Mouse (Mus musculus) forebrain, embryonic 14.5 days (tissue): ENCODE data around the gene Cracr2b. TPM values are rescaled to one million over a fixed set of nuclear protein-coding genes. Genes with fewer than 3 reads are reported as not detected.
A peak's percentile ranks its signal among the peaks of the same experiment; 100 is the strongest.

Experiments used
- ATAC-seq: fragments of 200-750 bp; cut with Nextera tagmentation; 2 replicates; pipeline ENCODE4 v1.8.0; 2017; ENCODE audit warnings: mild to moderate bottlenecking, moderate library complexity
- DNase-seq: peaks from one replicate; pipeline ENCODE4 v3.0.0-alpha.2; 2015; ENCODE audit warnings: low spot score
- H3K27ac ChIP-seq: fragments of 300-500 bp; sonication (generic); 2 replicates; pipeline ENCODE4 v1.5.1; 2014; ENCODE audit warnings: low read depth, mild to moderate bottlenecking, control low read depth, low read length, moderate library complexity
- H3K27me3 ChIP-seq: fragments of 300-500 bp; sonication (generic); replicated peaks from 2 replicates; pipeline ENCODE4 v1.6.1; 2014; ENCODE audit warnings: low read length, control low read depth, mixed read lengths; ENCODE audit not compliant: control insufficient read depth, insufficient read depth
- H3K36me3 ChIP-seq: fragments of 300-500 bp; sonication (generic); 2 replicates; pipeline ENCODE4 v1.6.1; 2014; ENCODE audit warnings: low read length, control low read depth; ENCODE audit not compliant: control insufficient read depth, insufficient read depth
- H3K4me1 ChIP-seq: fragments of 300-500 bp; sonication (generic); 2 replicates; pipeline ENCODE4 v1.6.1; 2014; ENCODE audit warnings: antibody characterized with exemption, low read length, control low read depth; ENCODE audit not compliant: control insufficient read depth, insufficient read depth
- H3K4me2 ChIP-seq: fragments of 300-500 bp; sonication (generic); 2 replicates; pipeline ENCODE4 v1.6.1; 2014; ENCODE audit warnings: mild to moderate bottlenecking, control low read depth, low read length
- H3K4me3 ChIP-seq: fragments of 300-500 bp; sonication (generic); 2 replicates; pipeline ENCODE4 v1.5.1; 2014; ENCODE audit warnings: low read depth, low read length, control low read depth
- H3K9ac ChIP-seq: fragments of 300-500 bp; sonication (generic); 2 replicates; pipeline ENCODE4 v1.6.1; 2014; ENCODE audit warnings: mild to moderate bottlenecking, low read length, control low read depth, moderate library complexity
- H3K9me3 ChIP-seq: fragments of 300-500 bp; sonication (generic); replicated peaks from 2 replicates; pipeline ENCODE4 v1.6.1; 2016; ENCODE audit warnings: low read length, control low read depth, mixed read lengths; ENCODE audit not compliant: control insufficient read depth
- WGBS: fragments of 180-500 bp; shearing (Covaris S2); extraction: QIAGEN DNeasy Blood & Tissue Kit; methylation state at CpG from one replicate; pipeline ENCODE4 v1.1.7; 2014; 5-methylcytosine and 5-hydroxymethylcytosine counted together
- polyA plus RNA-seq: library from polyadenylated mRNA; unstranded; fragments of >200 nt; fragmentation: Nextera tagmentation; extraction: Ambion mirVana; gene quantifications from 2 replicates; pipeline ENCODE4 v1.2.1, GENCODE M21; 2014

Cracr2b gene
- polyA plus RNA-seq, 1 experiment from 2014 or later: 3.0 TPM

GRCm38 (mm10) chr7:141469901-141470636 lies 9.2 kb downstream of the Cracr2b start:
- H3K4me2 ChIP-seq: no peak overlapping the region; the same call in 1 of the 2 replicates
- no peak overlapping the region; the same call in 1 of the 2 replicates for H3K9ac ChIP-seq

DNA sequence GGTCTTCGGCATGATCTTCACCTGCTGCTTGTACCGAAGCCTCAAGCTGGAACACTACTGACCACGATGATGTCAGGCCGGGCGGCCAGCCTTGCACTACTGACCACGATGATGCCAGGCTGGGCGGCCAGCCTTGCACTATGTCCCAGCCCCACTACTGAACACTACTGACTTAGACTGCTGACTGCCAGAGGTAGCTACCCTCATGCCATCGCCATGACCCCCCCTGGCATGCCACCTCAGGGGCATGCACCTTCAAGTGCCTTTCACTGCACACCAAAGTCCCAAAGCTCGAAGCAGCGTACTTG lies 9.7 kb downstream of the Cracr2b start:
- ATAC-seq: no peak
- WGBS: 94% methylated on average over 10 of the region's 10 CpGs

More at GRCm38 (mm10) chr7:141469901-141470636, 9.2 kb downstream of the Cracr2b start:
- ATAC-seq (no peak), DNase-seq (no peak)
- Histone ChIP-seq H3K9me3 (no peaks in the 10 kb centered on the region), H3K4me1 (peaks cover 25% of the 10 kb centered on the region), H3K36me3 (peaks cover 31% of the 10 kb centered on the region), H3K27ac (no peak overlapping the region), H3K4me3 (no peak overlapping the region), H3K27me3 (peaks cover 15% of the 10 kb centered on the region)
- 90% methylated on average over 18 of the region's 18 CpGs for WGBS

DNA sequence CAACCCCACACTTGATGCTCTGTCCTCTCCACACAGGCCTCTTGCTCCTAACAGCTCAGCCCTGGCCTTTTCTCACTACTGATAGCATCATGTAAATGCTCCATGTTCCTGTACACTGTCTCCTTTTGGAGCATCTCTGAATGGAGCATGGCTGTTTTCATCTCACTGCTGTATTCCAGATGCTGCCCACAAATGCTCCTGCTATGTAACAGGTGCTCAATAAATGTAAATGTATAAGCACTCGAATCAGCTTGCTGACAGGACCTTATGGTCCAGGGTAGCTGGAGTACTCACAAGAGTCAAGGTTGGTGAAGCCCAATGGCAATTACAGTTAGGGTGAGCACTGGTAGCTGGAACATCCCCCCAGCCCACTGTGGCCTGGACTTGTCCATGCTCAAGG lies 10.3 kb downstream of the Cracr2b start:
- Histone ChIP-seq H3K4me1 (peaks cover 25% of the 10 kb centered on the region), H3K4me3 (no peak overlapping the region)
- 85% methylated on average over 1 of the region's 1 CpGs for WGBS

More for the DNA sequence above, 9.7 kb downstream of the Cracr2b start:
- H3K27me3 ChIP-seq: peaks cover 10% of the 10 kb centered on the region
- no peak overlapping the region for H3K9ac ChIP-seq
- no peak for DNase-seq
- H3K4me3 ChIP-seq: no peak overlapping the region
- H3K36me3 ChIP-seq: peaks cover 31% of the 10 kb centered on the region
- no peak overlapping the region for H3K27ac ChIP-seq
- H3K9me3 ChIP-seq: no peaks in the 10 kb centered on the region
- no peak overlapping the region for H3K4me2 ChIP-seq
- peaks cover 25% of the 10 kb centered on the region for H3K4me1 ChIP-seq

DNA sequence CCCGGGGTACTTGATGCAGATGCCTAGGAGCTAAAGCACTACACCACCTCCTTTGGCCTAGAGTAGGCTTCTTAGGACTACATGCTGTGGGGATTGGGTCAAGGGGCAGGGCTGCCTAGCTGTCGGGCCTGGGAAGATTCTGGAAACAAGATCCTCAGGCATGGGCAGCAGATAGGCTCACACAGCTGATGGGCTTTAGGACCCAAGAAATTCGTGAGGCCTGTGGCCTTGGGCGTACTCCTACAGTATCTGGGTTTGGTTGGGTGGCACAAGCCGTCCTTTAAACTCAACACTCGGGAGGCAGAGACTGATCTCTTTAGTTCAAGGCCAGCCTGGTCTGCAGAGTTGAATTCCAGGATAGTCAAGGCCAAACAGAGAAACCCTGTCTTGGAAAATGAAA lies 11.3 kb downstream of the Cracr2b start:
- no peak for ATAC-seq
- WGBS: 80% methylated on average over 6 of the region's 6 CpGs
- DNase-seq: no peak

More for the DNA sequence above, 10.3 kb downstream of the Cracr2b start:
- H3K27me3 ChIP-seq: 0 out of 2 replicates have a peak, but pooled peaks cover 4% of the 10 kb centered on the region
- ATAC-seq (no peak), DNase-seq (no peak)
- peaks cover 31% of the 10 kb centered on the region for H3K36me3 ChIP-seq
- no peak overlapping the region for H3K4me2 ChIP-seq
- no peak overlapping the region for H3K9ac ChIP-seq
- H3K9me3 ChIP-seq: no peaks in the 10 kb centered on the region
- no peak overlapping the region for H3K27ac ChIP-seq

GRCm38 (mm10) chr7:141472763-141473162 lies 11.9 kb downstream of the Cracr2b start:
- no peak overlapping the region for H3K9ac ChIP-seq
- no peak for DNase-seq
- no peak overlapping the region for H3K4me3 ChIP-seq
- no peaks in the 10 kb centered on the region for H3K27me3 ChIP-seq
- H3K4me2 ChIP-seq: no peak overlapping the region
- peaks cover 31% of the 10 kb centered on the region for H3K36me3 ChIP-seq
- 91% methylated on average over 6 of the region's 6 CpGs for WGBS
- ATAC-seq: no peak
- peaks cover 25% of the 10 kb centered on the region for H3K4me1 ChIP-seq
- no peak overlapping the region for H3K27ac ChIP-seq
- H3K9me3 ChIP-seq: no peaks in the 10 kb centered on the region

More for the DNA sequence above, 11.3 kb downstream of the Cracr2b start:
- Histone ChIP-seq H3K27me3 (no peaks in the 10 kb centered on the region), H3K4me2 (no peak overlapping the region), H3K9me3 (no peaks in the 10 kb centered on the region), H3K4me1 (peaks cover 25% of the 10 kb centered on the region), H3K36me3 (peaks cover 31% of the 10 kb centered on the region), H3K4me3 (no peak overlapping the region), H3K27ac (no peak overlapping the region), H3K9ac (no peak overlapping the region)

DNA sequence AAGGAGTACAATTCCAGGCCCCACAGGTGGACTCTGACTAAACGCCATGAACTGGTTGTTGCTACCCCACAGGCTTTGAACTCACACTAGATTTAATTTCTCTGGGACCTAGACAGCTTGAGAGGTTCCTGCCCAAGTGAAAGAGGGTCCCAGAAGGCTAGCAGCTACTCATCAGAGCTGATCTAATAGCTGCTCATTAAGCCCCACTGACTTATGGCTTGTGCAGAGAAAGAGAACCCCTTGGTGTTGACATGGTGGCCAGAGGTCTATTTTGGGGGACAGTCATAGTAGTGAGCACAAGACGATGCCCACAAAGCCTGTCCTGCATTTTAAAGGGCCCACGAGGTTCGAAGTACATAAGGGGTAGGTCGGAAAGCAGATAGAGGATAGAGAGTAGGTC lies 13.3 kb downstream of the Cracr2b start:
- no peaks in the 10 kb centered on the region for H3K27me3 ChIP-seq
- H3K9ac ChIP-seq: peak overlapping the region; percentile 87
- ATAC-seq (no peak), DNase-seq (no peak)
- no peaks in the 10 kb centered on the region for H3K9me3 ChIP-seq
- no peak overlapping the region for H3K27ac ChIP-seq
- peaks cover 13% of the 10 kb centered on the region for H3K4me1 ChIP-seq
- peaks cover 31% of the 10 kb centered on the region for H3K36me3 ChIP-seq
- 7% methylated on average over 5 of the region's 5 CpGs for WGBS
- H3K4me2 ChIP-seq: peak overlapping the region; percentile 88
- peak overlapping the region; percentile 67 for H3K4me3 ChIP-seq

DNA sequence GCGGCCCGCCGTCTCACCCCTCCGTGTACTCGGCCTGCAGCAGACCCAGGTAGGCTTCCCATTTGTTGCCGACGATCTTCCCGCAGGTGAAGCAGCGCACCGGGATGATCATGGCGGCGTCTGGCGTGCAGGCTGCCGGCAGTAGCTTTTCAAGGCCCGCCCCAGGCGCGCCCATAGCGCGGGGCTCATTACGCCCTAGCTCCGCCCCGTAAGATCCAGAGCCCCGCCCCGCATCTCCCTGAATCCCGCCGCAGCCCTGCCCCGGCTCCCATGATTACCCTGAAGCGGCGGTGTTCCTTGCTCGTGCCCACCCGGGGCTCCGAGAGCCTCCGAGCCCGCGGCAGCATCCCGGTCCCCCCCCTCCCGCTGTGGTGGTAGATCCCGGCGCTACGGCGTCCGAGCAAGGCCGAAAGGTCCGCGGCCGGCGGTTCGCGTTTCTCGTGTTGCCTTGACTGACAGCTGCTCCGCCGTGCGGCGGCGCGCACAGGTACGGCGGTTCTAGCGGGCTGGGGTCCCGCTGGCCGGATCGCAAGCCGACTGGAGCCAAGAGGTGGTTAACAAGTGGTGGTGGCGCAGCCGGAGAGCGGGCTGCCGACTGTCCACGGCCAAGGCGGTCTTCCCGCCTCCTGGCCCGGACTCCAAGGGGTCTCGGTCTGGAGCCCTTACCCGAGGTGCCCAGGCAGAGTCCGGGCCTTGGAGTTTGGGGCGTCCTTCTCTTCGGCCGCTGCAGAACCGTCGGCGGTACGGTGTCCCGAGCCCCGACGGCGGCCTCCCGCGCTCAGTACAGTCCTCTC lies 14.3 kb downstream of the Cracr2b start, which contains the start of the genes Polr2l and Tspan4:
Polr2l (minus strand) TSS at position 122 of the 794 bp plus-strand sequence.
Tspan4 (plus strand) TSS at position 230 of the 794 bp plus-strand sequence.
- ATAC-seq (peak; percentile 90), DNase-seq (peak; percentile 91)
- H3K9ac ChIP-seq: peak within 1 kb of the TSS; percentile 87
- H3K4me3 ChIP-seq: peak within 1 kb of the TSS; percentile 67
- H3K9me3 ChIP-seq: no peaks in the 10 kb centered on the region
- peaks cover 8% of the 10 kb centered on the region for H3K4me1 ChIP-seq
- H3K27ac ChIP-seq: peak within 1 kb of the TSS; percentile 83
- WGBS: 1% methylated on average over 86 of the region's 87 CpGs
- H3K36me3 ChIP-seq: peaks cover 25% of the 10 kb centered on the region
- no peaks in the 10 kb centered on the region for H3K27me3 ChIP-seq
- peak within 1 kb of the TSS; percentile 88 for H3K4me2 ChIP-seq

GRCm38 (mm10) chr7:141475805-141476158 lies 14.9 kb downstream of the Cracr2b start:
- Histone ChIP-seq H3K9me3 (no peaks in the 10 kb centered on the region), H3K27ac (no peak overlapping the region), H3K9ac (peak overlapping the region; percentile 87), H3K36me3 (peaks cover 20% of the 10 kb centered on the region), H3K4me2 (peak overlapping the region; percentile 88), H3K4me3 (peak overlapping the region; percentile 67), H3K27me3 (no peaks in the 10 kb centered on the region), H3K4me1 (peaks cover 8% of the 10 kb centered on the region)
- WGBS: 2% methylated on average over 12 of the region's 12 CpGs
- DNase-seq (no peak), ATAC-seq (no peak)
